ENCODE assay signal across 23 mouse cellular contexts in genomic region chr8:115538236-115538635, GRCm38 (mm10).
"Had no signal": no experiment of that assay in that cellular context is flagged by ENCODE, and none has a peak within 500 bp of the region (broad histone marks: within the 10 kb centered on the region; RNA-seq: fewer than 3 reads in every experiment).

No protein-coding gene starts in this region.

- H3K9me3 ChIP-seq: kidney, embryonic 15.5 days; limb, embryonic 10.5 days; limb, embryonic 13.5 days; lung, embryonic 15.5 days; midbrain, embryonic 12.5 days; midbrain, embryonic 15.5 days; neural tube, embryonic 12.5 days; neural tube, embryonic 15.5 days; stomach, embryonic 15.5 days had no signal

- H3K4me2 ChIP-seq: kidney, embryonic 15.5 days; limb, embryonic 13.5 days; lung, embryonic 15.5 days; midbrain, embryonic 12.5 days; midbrain, embryonic 15.5 days; neural tube, embryonic 12.5 days; neural tube, embryonic 15.5 days; stomach, embryonic 15.5 days had no signal

- ATAC-seq: hindbrain, postnatal 0 days; inflammation-experienced regulatory T-cells, adult 6 months; midbrain, embryonic 15.5 days had no signal

- H3K27ac ChIP-seq: hindbrain, postnatal 0 days; kidney, embryonic 15.5 days; limb, embryonic 10.5 days; limb, embryonic 13.5 days; lung, embryonic 15.5 days; midbrain, embryonic 12.5 days; midbrain, embryonic 15.5 days; neural tube, embryonic 12.5 days; neural tube, embryonic 15.5 days; stomach, embryonic 15.5 days had no signal

- H3K9ac ChIP-seq: kidney, embryonic 15.5 days; limb, embryonic 13.5 days; lung, embryonic 15.5 days; midbrain, embryonic 12.5 days; midbrain, embryonic 15.5 days; neural tube, embryonic 12.5 days; neural tube, embryonic 15.5 days; stomach, embryonic 15.5 days had no signal

- DNase-seq: kidney, adult 11 months; kidney, adult 8-10 months; kidney, postnatal 10 days; kidney, postnatal 36 days; lung, adult 18-20 months; lung, postnatal 10 days; lung, postnatal 36 days; right cerebral cortex, adult 18-20 months; right cerebral cortex, postnatal 14 days; right cerebral cortex, postnatal 4 days; spleen, adult 18-20 months; thymus, postnatal 36 days had no signal

- H3K4me3 ChIP-seq: kidney, embryonic 15.5 days; limb, embryonic 10.5 days; limb, embryonic 13.5 days; lung, embryonic 15.5 days; midbrain, embryonic 12.5 days; midbrain, embryonic 15.5 days; neural tube, embryonic 12.5 days; neural tube, embryonic 15.5 days; stomach, embryonic 15.5 days had no signal

- H3K27me3 ChIP-seq: kidney, embryonic 15.5 days; midbrain, embryonic 12.5 days; midbrain, embryonic 15.5 days; neural tube, embryonic 12.5 days; neural tube, embryonic 15.5 days; stomach, embryonic 15.5 days had no signal

- H3K4me1 ChIP-seq: stomach, embryonic 15.5 days had no signal

- H3K36me3 ChIP-seq: kidney, embryonic 15.5 days; limb, embryonic 10.5 days; limb, embryonic 13.5 days; lung, embryonic 15.5 days; midbrain, embryonic 12.5 days; midbrain, embryonic 15.5 days; neural tube, embryonic 12.5 days; neural tube, embryonic 15.5 days; stomach, embryonic 15.5 days had no signal
